Mouse (Mus musculus) hindbrain, embryonic 15.5 days (tissue): ENCODE measurements around the gene Wdr70. TPM values are rescaled to one million over a fixed set of nuclear protein-coding genes. Genes with fewer than 3 reads are reported as not detected.
A peak's percentile ranks its signal among the peaks of the same experiment; 100 is the strongest.

Experiments used
- ATAC-seq: fragments of 200-750 bp; cut with Nextera tagmentation; 2 replicates; pipeline ENCODE4 v1.8.0; 2017; ENCODE audit warnings: low read depth, moderate number of reproducible peaks, moderate TSS enrichment; ENCODE audit not compliant: low FRiP score
- H3K27ac ChIP-seq: fragments of 300-500 bp; sonication (generic); replicated peaks from 2 replicates; pipeline ENCODE4 v1.5.1; 2015; ENCODE audit warnings: mild to moderate bottlenecking, inconsistent platforms
- H3K27me3 ChIP-seq: fragments of 300-500 bp; sonication (generic); 2 replicates; pipeline ENCODE4 v1.6.1; 2015; ENCODE audit warnings: control low read depth, inconsistent platforms
- H3K36me3 ChIP-seq: fragments of 300-500 bp; sonication (generic); 2 replicates; pipeline ENCODE4 v1.6.1; 2015; ENCODE audit warnings: control low read depth, inconsistent platforms
- H3K4me1 ChIP-seq: fragments of 300-500 bp; sonication (generic); replicated peaks from 2 replicates; pipeline ENCODE4 v1.6.1; 2015; ENCODE audit warnings: control low read depth, inconsistent platforms
- H3K4me2 ChIP-seq: fragments of 300-500 bp; sonication (generic); 2 replicates; pipeline ENCODE4 v1.6.1; 2015; ENCODE audit warnings: moderate library complexity, mild to moderate bottlenecking, inconsistent platforms
- H3K4me3 ChIP-seq: fragments of 300-500 bp; sonication (generic); 2 replicates; pipeline ENCODE4 v1.5.1; 2015; ENCODE audit warnings: mild to moderate bottlenecking, inconsistent platforms
- H3K9ac ChIP-seq: fragments of 300-500 bp; sonication (generic); 2 replicates; pipeline ENCODE4 v1.6.1; 2015; ENCODE audit warnings: inconsistent platforms
- H3K9me3 ChIP-seq: fragments of 300-500 bp; sonication (generic); 2 replicates; pipeline ENCODE4 v1.6.1; 2016; ENCODE audit warnings: control low read depth, inconsistent platforms
- WGBS: fragments of 180-500 bp; shearing (Covaris S2); methylation state at CpG from one replicate; pipeline ENCODE4 v1.1.7; 2015; 5-methylcytosine and 5-hydroxymethylcytosine counted together
- polyA plus RNA-seq: library from polyadenylated mRNA; unstranded; fragments of >200 nt; fragmentation: Nextera tagmentation; extraction: Ambion mirVana; gene quantifications from 2 replicates; pipeline ENCODE4 v1.2.1, GENCODE M21; 2015

The Wdr70 gene
- polyA plus RNA-seq, 1 experiment from 2014 or later = 66.8 TPM

DNA sequence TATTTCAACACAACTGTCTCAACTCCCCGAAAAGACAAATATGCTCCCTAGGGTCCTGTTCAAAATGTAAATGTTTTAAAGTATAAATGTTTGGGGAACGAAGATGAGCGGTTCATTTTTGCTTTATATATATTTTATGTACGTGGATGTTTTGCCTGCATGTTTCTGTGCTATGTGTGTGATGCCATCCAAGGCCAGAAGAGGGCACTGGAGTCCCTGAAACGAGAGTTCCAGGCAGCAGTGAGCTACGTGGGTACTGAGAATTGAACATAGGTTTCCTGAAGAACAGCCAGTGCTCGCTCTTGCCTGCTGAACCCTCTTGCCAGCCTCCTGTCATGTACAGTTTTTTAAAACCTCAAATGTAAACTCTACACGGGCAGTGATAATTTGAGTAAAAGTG is 124.6 kb downstream of the Wdr70 start:
- Histone ChIP-seq H3K4me3 (no peak overlapping the region), H3K27ac (no peak overlapping the region), H3K36me3 (peaks cover 10% of the 10 kb centered on the region; the same call in 1 of the 2 replicates), H3K9me3 (no peaks in the 10 kb centered on the region), H3K4me1 (no peaks in the 10 kb centered on the region), H3K27me3 (no peaks in the 10 kb centered on the region), H3K9ac (no peak overlapping the region), H3K4me2 (no peak overlapping the region)
- 87% methylated on average over 8 of the region's 8 CpGs for WGBS
- no peak for ATAC-seq

DNA sequence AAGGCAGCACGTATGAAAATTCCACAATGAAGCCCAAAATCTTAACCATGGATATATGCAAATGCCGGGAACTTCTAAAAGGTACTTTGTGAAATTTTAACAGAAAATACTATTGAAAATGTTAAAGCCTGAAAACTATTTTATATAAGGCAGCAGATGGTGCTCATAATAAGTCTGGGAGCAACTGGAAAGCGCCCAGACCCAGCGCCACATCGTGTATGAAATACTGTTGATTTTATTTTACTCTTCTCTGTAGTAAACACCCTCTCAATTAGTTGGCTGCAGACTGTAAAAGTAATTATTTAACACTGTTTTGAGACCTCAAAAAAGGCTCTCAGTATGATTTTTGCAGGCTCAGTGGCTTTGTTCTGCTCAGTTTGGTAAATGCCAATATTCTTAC is 126.5 kb downstream of the Wdr70 start:
- Histone ChIP-seq H3K4me1 (no peaks in the 10 kb centered on the region), H3K9ac (no peak overlapping the region), H3K4me3 (no peak overlapping the region), H3K27me3 (no peaks in the 10 kb centered on the region), H3K4me2 (no peak overlapping the region), H3K36me3 (peaks cover 10% of the 10 kb centered on the region; the same call in 1 of the 2 replicates), H3K27ac (no peak overlapping the region), H3K9me3 (no peaks in the 10 kb centered on the region)
- ATAC-seq = no peak
- 90% methylated on average over 5 of the region's 5 CpGs for WGBS

DNA sequence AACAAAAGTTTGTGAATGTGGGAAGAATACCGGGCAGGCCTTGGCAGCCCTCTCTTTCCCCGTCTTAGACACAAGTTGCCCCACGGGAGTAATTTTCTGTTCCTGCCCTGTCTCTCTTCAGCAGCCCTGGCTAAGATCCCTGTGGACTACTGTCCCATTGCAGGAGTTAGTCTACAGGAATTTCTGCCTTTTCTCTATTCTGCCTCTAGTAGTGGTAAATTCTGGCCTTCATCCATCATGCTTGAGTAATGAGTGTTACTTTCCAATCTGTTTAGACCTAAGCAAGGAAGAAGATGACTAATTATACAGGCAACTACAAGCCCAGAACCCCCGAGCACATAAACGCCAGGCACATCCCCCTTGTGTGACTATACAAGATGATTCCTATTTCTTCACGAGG is 136.2 kb downstream of the Wdr70 start:
- no peaks in the 10 kb centered on the region for H3K27me3 ChIP-seq
- H3K4me1 ChIP-seq = no peaks in the 10 kb centered on the region
- H3K4me2 ChIP-seq = no peak overlapping the region
- no peak overlapping the region for H3K9ac ChIP-seq
- ATAC-seq = no peak
- no peak overlapping the region for H3K4me3 ChIP-seq
- no peaks in the 10 kb centered on the region for H3K9me3 ChIP-seq
- WGBS = 83% methylated on average over 6 of the region's 6 CpGs
- H3K27ac ChIP-seq = no peak overlapping the region
- H3K36me3 ChIP-seq = no peaks in the 10 kb centered on the region

- H3K36me3 ChIP-seq = no peaks in the 10 kb centered on the region
- WGBS = 25% methylated on average over 2 of the region's 2 CpGs
- H3K27ac ChIP-seq = no peak overlapping the region
- H3K4me2 ChIP-seq = no peak overlapping the region
- H3K9ac ChIP-seq = no peak overlapping the region
- H3K4me3 ChIP-seq = no peak overlapping the region
- no peaks in the 10 kb centered on the region for H3K4me1 ChIP-seq
- no peaks in the 10 kb centered on the region for H3K9me3 ChIP-seq
- no peaks in the 10 kb centered on the region for H3K27me3 ChIP-seq
- no peak for ATAC-seq
Observed at GRCm38 (mm10) chr15:7961489-7961888, 137.5 kb downstream of the Wdr70 start.

GRCm38 (mm10) chr15:7956899-7957298 is 142.1 kb downstream of the Wdr70 start:
- H3K27ac ChIP-seq = no peak overlapping the region
- H3K9me3 ChIP-seq = no peaks in the 10 kb centered on the region
- H3K9ac ChIP-seq = no peak overlapping the region
- no peak overlapping the region for H3K4me2 ChIP-seq
- H3K27me3 ChIP-seq = no peaks in the 10 kb centered on the region
- H3K4me1 ChIP-seq = no peaks in the 10 kb centered on the region
- H3K36me3 ChIP-seq = no peaks in the 10 kb centered on the region
- 82% methylated on average over 1 of the region's 1 CpGs for WGBS
- no peak for ATAC-seq
- no peak overlapping the region for H3K4me3 ChIP-seq

- WGBS = 95% methylated on average over 7 of the region's 7 CpGs
- no peak for ATAC-seq
- no peaks in the 10 kb centered on the region for H3K36me3 ChIP-seq
Observed at GRCm38 (mm10) chr15:7950561-7950960, 148.4 kb downstream of the Wdr70 start.

DNA sequence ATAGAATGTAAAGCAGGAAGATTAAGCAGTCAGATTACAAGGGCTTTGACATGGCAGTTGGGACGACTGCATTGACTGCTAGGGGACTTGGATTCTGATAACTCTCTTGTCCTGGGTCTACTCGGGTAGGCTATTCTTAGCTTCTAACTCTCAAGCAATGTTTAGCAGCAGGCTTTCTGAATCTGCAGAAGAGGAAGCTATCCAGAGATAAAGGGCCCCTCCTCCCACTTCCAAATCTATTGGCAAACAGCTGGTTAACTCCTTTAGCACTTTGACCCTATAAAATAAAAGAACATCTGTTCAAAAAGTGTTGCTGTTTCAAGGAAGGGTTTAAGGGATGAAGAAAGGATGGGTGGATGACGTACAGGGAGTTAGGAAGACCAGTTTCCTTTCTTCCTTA is 157.3 kb downstream of the Wdr70 start:
- ATAC-seq = no peak
- no peaks in the 10 kb centered on the region for H3K27me3 ChIP-seq
- H3K27ac ChIP-seq = no peak overlapping the region
- H3K4me1 ChIP-seq = no peaks in the 10 kb centered on the region
- H3K9ac ChIP-seq = no peak overlapping the region
- 81% methylated on average over 3 of the region's 3 CpGs for WGBS
- no peaks in the 10 kb centered on the region for H3K9me3 ChIP-seq
- no peaks in the 10 kb centered on the region for H3K36me3 ChIP-seq
- no peak overlapping the region for H3K4me2 ChIP-seq
- no peak overlapping the region for H3K4me3 ChIP-seq

More at GRCm38 (mm10) chr15:7950561-7950960, 148.4 kb downstream of the Wdr70 start:
- H3K4me1 ChIP-seq = no peaks in the 10 kb centered on the region
- H3K9me3 ChIP-seq = no peaks in the 10 kb centered on the region
- no peaks in the 10 kb centered on the region for H3K27me3 ChIP-seq
- no peak overlapping the region for H3K4me2 ChIP-seq
- H3K9ac ChIP-seq = no peak overlapping the region
- H3K27ac ChIP-seq = no peak overlapping the region
- no peak overlapping the region for H3K4me3 ChIP-seq

DNA sequence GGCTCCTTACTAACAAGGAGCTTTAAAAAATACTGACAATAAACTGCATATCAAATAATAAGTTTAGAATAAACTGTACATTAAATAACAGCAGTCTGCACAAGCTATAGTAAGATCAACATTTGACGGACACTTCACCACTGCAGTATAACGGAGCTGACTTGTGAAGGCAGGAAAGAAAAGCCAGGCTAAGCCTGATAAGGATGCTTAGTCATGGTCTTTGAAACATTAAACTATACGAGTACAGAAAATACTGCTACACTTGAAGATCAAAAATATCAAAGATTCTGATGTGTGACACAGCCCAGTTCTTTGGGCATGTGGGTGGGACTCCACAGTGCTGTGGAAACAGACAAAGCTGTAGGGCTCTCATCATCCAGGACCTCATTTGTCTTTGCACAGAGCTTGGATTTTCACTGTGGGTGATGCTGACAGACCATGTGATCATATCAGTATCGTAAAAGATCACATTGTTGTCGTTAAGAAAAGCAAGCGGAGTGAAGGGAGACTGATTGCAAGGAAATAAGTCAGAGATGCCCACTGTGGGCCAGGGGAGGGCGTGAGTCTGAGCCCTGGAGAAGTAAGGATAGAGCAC is 163.3 kb downstream of the Wdr70 start:
- H3K36me3 ChIP-seq = no peaks in the 10 kb centered on the region
- H3K4me1 ChIP-seq = no peaks in the 10 kb centered on the region
- no peak overlapping the region for H3K9ac ChIP-seq
- whole genome bisulfite sequencing = 79% methylated on average over 7 of the region's 7 CpGs
- no peaks in the 10 kb centered on the region for H3K9me3 ChIP-seq
- H3K4me2 ChIP-seq = no peak overlapping the region
- no peak overlapping the region for H3K4me3 ChIP-seq
- peak; percentile 42; the same call in 1 of the 2 replicates for ATAC-seq
- no peaks in the 10 kb centered on the region for H3K27me3 ChIP-seq
- H3K27ac ChIP-seq = no peak overlapping the region

DNA sequence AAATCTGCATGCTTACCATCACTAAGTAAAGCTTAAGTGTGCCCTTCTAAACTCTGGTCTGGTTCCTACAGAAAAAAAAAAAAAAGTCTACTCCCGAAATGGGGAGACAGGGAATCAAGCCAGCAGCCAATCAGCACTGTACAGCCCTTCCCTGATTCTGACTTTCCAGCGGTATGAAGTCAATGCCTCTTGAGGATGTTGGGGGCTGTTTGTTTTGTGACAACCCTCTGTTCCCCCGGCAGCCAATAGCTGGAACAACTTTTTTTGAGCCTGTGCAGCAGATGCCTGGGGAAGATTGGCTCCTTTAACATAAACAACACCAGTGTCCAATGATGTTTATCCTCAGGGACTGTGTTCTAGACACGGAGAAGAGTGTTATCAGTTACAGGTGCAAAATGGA is 164.4 kb downstream of the Wdr70 start:
- no peak overlapping the region for H3K4me3 ChIP-seq
- H3K4me1 ChIP-seq = no peaks in the 10 kb centered on the region
- H3K27me3 ChIP-seq = no peaks in the 10 kb centered on the region
- no peaks in the 10 kb centered on the region for H3K36me3 ChIP-seq
- H3K4me2 ChIP-seq = peak overlapping the region; percentile 24; the same call in 1 of the 2 replicates
- 64% methylated on average over 4 of the region's 4 CpGs for WGBS
- ATAC-seq = no peak
- H3K27ac ChIP-seq = no peak overlapping the region
- no peak overlapping the region for H3K9ac ChIP-seq
- H3K9me3 ChIP-seq = no peaks in the 10 kb centered on the region

GRCm38 (mm10) chr15:7934105-7934504 is 164.9 kb downstream of the Wdr70 start:
- Histone ChIP-seq H3K9ac (no peak overlapping the region), H3K4me3 (no peak overlapping the region), H3K4me1 (no peaks in the 10 kb centered on the region), H3K4me2 (peak overlapping the region; percentile 24; the same call in 1 of the 2 replicates), H3K36me3 (no peaks in the 10 kb centered on the region), H3K27ac (no peak overlapping the region), H3K27me3 (no peaks in the 10 kb centered on the region), H3K9me3 (no peaks in the 10 kb centered on the region)
- ATAC-seq = peak; percentile 56; the same call in 1 of the 2 replicates
- 58% methylated on average over 16 of the region's 16 CpGs for WGBS

DNA sequence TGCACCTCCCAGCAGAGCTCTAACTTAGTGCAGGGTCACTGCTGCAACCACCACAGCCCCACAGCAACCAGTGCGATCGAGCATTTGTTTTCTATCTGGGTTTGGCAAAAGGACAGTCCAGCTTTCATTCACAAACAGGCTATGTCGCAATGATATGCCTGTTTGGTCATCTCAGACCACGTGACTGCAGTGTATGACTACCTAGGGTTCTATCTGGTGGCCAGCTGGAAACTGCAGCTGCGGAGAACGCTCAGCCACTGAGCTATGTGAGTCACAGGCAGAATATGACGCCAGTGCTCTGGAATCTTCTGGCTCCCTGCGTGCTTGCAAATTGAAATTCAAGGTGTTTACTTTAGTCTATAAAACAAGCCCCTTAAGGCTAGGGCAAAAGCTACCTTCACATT is 167.4 kb downstream of the Wdr70 start:
- Histone ChIP-seq H3K4me2 (no peak overlapping the region), H3K27me3 (no peaks in the 10 kb centered on the region)
- WGBS = 87% methylated on average over 8 of the region's 8 CpGs

DNA sequence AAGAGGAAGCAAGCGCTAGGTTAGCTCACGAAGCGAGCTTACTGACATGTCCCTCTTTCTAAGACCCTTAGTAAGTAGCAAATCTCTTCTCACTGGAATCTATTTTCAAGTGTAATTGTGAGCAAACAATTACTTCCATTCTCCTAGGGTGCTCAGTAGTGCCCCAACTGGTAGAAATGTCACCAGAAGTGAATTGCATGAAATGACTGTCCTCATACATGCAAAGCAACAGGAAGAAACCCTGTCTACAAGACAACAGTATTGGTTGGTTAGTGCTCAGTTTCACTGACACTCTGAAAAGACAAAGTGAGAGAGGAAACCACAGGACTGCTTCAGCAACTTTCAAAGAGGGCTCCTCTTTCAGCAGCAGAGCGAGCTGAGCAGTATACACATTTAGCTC is 173.6 kb downstream of the Wdr70 start:
- no peaks in the 10 kb centered on the region for H3K36me3 ChIP-seq
- H3K27me3 ChIP-seq = no peaks in the 10 kb centered on the region
- no peak overlapping the region for H3K9ac ChIP-seq
- no peak overlapping the region for H3K27ac ChIP-seq
- 94% methylated on average over 4 of the region's 4 CpGs for WGBS
- no peak overlapping the region for H3K4me3 ChIP-seq
- H3K4me1 ChIP-seq = no peaks in the 10 kb centered on the region
- no peak for ATAC-seq
- no peak overlapping the region for H3K4me2 ChIP-seq
- no peaks in the 10 kb centered on the region for H3K9me3 ChIP-seq

More for the DNA sequence above, 167.4 kb downstream of the Wdr70 start:
- ATAC-seq = no peak
- H3K36me3 ChIP-seq = no peaks in the 10 kb centered on the region
- no peaks in the 10 kb centered on the region for H3K9me3 ChIP-seq
- no peaks in the 10 kb centered on the region for H3K4me1 ChIP-seq
- no peak overlapping the region for H3K9ac ChIP-seq
- no peak overlapping the region for H3K27ac ChIP-seq
- no peak overlapping the region for H3K4me3 ChIP-seq

DNA sequence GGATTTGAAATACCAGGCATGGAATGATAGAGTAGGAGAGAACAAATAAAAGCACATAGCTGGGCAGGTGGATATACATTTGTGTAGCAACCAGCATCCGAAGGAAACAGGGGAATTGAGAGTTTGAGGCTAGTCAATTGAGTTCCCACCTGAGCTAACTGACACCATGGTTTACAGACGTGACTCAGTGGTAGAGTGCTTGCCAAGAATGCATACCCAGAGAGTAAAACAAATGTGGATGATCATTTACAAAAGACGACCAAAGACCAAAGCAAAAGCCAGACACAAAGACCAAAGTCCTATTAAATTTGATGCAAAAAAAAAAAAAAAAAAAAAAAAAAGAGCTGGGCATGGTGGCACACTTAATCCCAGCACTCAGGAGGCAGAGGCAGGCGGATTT is 175.7 kb downstream of the Wdr70 start:
- Histone ChIP-seq H3K36me3 (peaks cover 4% of the 10 kb centered on the region; the same call in 1 of the 2 replicates), H3K4me3 (no peak overlapping the region), H3K4me1 (no peaks in the 10 kb centered on the region), H3K9me3 (no peaks in the 10 kb centered on the region), H3K9ac (no peak overlapping the region), H3K27ac (no peak overlapping the region), H3K4me2 (no peak overlapping the region), H3K27me3 (no peaks in the 10 kb centered on the region)
- no peak for ATAC-seq
- WGBS = 90% methylated on average over 4 of the region's 4 CpGs
